Mouse (Mus musculus) liver, embryonic 14.5 days (tissue): ENCODE measurements around the gene 4933428G20Rik.

Experiments
- CTCF ChIP-seq: IDR thresholded peaks from 2 replicates; pipeline ENCODE4 v1.5.1; 2016; ENCODE audit warnings: antibody characterized with exemption, low read depth, control low read depth
- EP300 ChIP-seq: IDR thresholded peaks from 2 replicates; pipeline ENCODE4 v1.6.1; 2016; ENCODE audit warnings: antibody characterized with exemption, low read depth

- TF ChIP-seq CTCF (no peak), EP300 (no peak)
Measured at GRCm38 (mm10) chr11:97447979-97448378, 52.2 kb downstream of the 4933428G20Rik start.
